Mouse (Mus musculus) embryonic fibroblast, embryonic 13.5 days (primary cell): ENCODE results near the gene Psmd9.

Experiments used
- CTCF ChIP-seq: IDR thresholded peaks from 2 replicates; pipeline ENCODE4 v1.5.1; 2011; ENCODE audit warnings: mild to moderate bottlenecking, control low read depth, low read length, moderate library complexity, borderline replicate concordance; ENCODE audit not compliant: insufficient read depth
- POLR2A ChIP-seq: IDR thresholded peaks from 2 replicates; pipeline ENCODE4 v1.6.1; 2011; ENCODE audit warnings: low read depth, mild to moderate bottlenecking, control low read depth, low read length, moderate library complexity

- TF ChIP-seq POLR2A: no peak
- no peak for TF ChIP-seq CTCF
These were observed 22.9 kb upstream of the Psmd9 start for GRCm38 (mm10) chr5:123146357-123146756.
